Mouse (Mus musculus): ENCODE measurements around the gene Robo2.
"Not testable (repeated sequence)": the region's sequence is repeated elsewhere in the genome, so short reads cannot be mapped to it uniquely, and the experiment has no call there.

Robo2 gene

GRCm38 (mm10) chr16:74200024-74200703, 211.5 kb downstream of the Robo2 start:
- DNase-seq (ENCODE audit: low spot score), result no peak

GRCm38 (mm10) chr16:74192979-74193554, 218.6 kb downstream of the Robo2 start:
- no peak for DNase-seq (ENCODE audit: low spot score)

- no peak for DNase-seq (ENCODE audit: low spot score)
These were observed 220.0 kb downstream of the Robo2 start for GRCm38 (mm10) chr16:74191621-74192020.

- DNase-seq (ENCODE audit: low spot score), result no peak
These were observed 229.0 kb downstream of the Robo2 start for GRCm38 (mm10) chr16:74182509-74183113.

GRCm38 (mm10) chr16:74172673-74173072, 239.0 kb downstream of the Robo2 start:
- DNase-seq (ENCODE audit: low spot score), result no peak

- DNase-seq (ENCODE audit: low spot score), result no peak
These were observed 242.0 kb downstream of the Robo2 start for GRCm38 (mm10) chr16:74169642-74170041.

- no peak for DNase-seq (ENCODE audit: low spot score)
These were observed 242.5 kb downstream of the Robo2 start for GRCm38 (mm10) chr16:74169121-74169520.

GRCm38 (mm10) chr16:74167832-74168231, 243.8 kb downstream of the Robo2 start:
- DNase-seq (ENCODE audit: low spot score), result no peak

- no peak for DNase-seq (ENCODE audit: low spot score)
These were observed 249.6 kb downstream of the Robo2 start for GRCm38 (mm10) chr16:74162041-74162440.

GRCm38 (mm10) chr16:74159189-74159588, 252.4 kb downstream of the Robo2 start:
- DNase-seq (ENCODE audit: low spot score), result no peak

- no peak for DNase-seq (ENCODE audit: low spot score)
These were observed 275.4 kb downstream of the Robo2 start for GRCm38 (mm10) chr16:74136181-74136580.

- DNase-seq (ENCODE audit: low spot score), result peak; percentile 20
These were observed 278.8 kb downstream of the Robo2 start for GRCm38 (mm10) chr16:74132833-74133232.

- DNase-seq (ENCODE audit: low spot score), result no peak
These were observed 280.3 kb downstream of the Robo2 start for GRCm38 (mm10) chr16:74131370-74131769.

- no peak for DNase-seq (ENCODE audit: low spot score)
These were observed 283.1 kb downstream of the Robo2 start for GRCm38 (mm10) chr16:74128443-74128983.

GRCm38 (mm10) chr16:74113155-74113554, 298.5 kb downstream of the Robo2 start:
- DNase-seq (ENCODE audit: low spot score), result no peak

- DNase-seq (ENCODE audit: low spot score), result no peak
These were observed 300.5 kb downstream of the Robo2 start for GRCm38 (mm10) chr16:74111101-74111500.

- DNase-seq (ENCODE audit: low spot score), result not testable (repeated sequence)
These were observed 307.2 kb downstream of the Robo2 start for GRCm38 (mm10) chr16:74104449-74104848.

GRCm38 (mm10) chr16:74092997-74093801, 318.4 kb downstream of the Robo2 start:
- DNase-seq (ENCODE audit: low spot score), result no peak

- DNase-seq (ENCODE audit: low spot score), result no peak
These were observed 321.7 kb downstream of the Robo2 start for GRCm38 (mm10) chr16:74089951-74090350.

- no peak for DNase-seq (ENCODE audit: low spot score)
These were observed 327.4 kb downstream of the Robo2 start for GRCm38 (mm10) chr16:74084188-74084587.

GRCm38 (mm10) chr16:74072671-74073070, 339.0 kb downstream of the Robo2 start:
- no peak for DNase-seq (ENCODE audit: low spot score)

- no peak for DNase-seq (ENCODE audit: low spot score)
These were observed 341.0 kb downstream of the Robo2 start for GRCm38 (mm10) chr16:74070628-74071027.

Measured in ovary, adult 18-20 months (tissue).